Comparison of ENCODE assay signal across 9 mouse cellular contexts in the genomic region with DNA sequence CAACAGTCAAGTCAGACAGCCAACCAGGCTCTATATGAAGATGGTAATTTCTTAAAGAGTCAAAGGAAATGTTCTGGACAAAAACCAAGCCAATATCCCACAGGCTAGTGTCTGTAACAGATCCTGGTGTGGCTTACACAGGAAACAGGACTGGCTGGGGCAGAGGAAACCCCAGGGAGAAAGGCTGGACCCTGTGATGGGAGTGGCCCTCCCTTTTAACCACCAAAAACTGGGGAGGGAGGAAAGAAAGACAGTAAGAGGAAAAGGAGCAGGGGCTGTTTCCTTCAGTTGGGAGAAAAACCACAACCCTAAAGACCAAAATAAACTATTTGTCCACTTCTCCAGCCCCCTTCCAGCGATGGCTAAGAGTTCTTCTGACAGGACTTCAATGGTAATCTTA. TPM values are rescaled to one million over a fixed set of nuclear protein-coding genes. Genes with fewer than 3 reads are reported as not detected.
DNase-seq lines count a peak whose midpoint lies in the region; ATAC-seq and TF ChIP-seq lines count a peak whose summit lies in the region.
"Had no signal": no experiment of that assay in that cellular context is flagged by ENCODE, and none has a peak within 500 bp of the region (broad histone marks: within the 10 kb centered on the region; RNA-seq: fewer than 3 reads in every experiment).

No protein-coding gene starts in this region.

- no peak for DNase-seq in kidney, adult 11 months
- no peak for DNase-seq in embryonic facial prominence, embryonic 11.5 days (ENCODE audit: low spot score)
- DNase-seq in midbrain, postnatal 0 days (ENCODE audit: low spot score) = no peak
- no peak for DNase-seq in spleen, adult 12 weeks (ENCODE audit: low spot score)
- DNase-seq in urinary bladder, postnatal 14 days (ENCODE audit: low spot score) = no peak

- H3K4me1 ChIP-seq in kidney, embryonic 16.5 days (ENCODE audit: insufficient read depth, low read length) = peaks cover 89% of the 10 kb centered on the region
- H3K4me1 ChIP-seq in embryonic facial prominence, embryonic 11.5 days (ENCODE audit: control insufficient read depth, insufficient read depth, low read length) = peaks cover 17% of the 10 kb centered on the region; the same call in 1 of the 2 replicates
- peaks cover 70% of the 10 kb centered on the region for H3K4me1 ChIP-seq in hindbrain, embryonic 15.5 days (replicated peaks)
- H3K4me1 ChIP-seq in midbrain, postnatal 0 days (ENCODE audit: insufficient read depth, low read length) = peaks cover 33% of the 10 kb centered on the region; the same call in 1 of the 2 replicates

- ATAC-seq in kidney, embryonic 16.5 days (ENCODE audit: low FRiP score, low TSS enrichment) = no peak
- no peak for ATAC-seq in embryonic facial prominence, embryonic 11.5 days (replicated peaks; ENCODE audit: insufficient number of reproducible peaks, low FRiP score, low TSS enrichment, low read depth)
- no peak for ATAC-seq in hindbrain, embryonic 15.5 days (ENCODE audit: low FRiP score, low read depth)
- ATAC-seq in midbrain, postnatal 0 days (ENCODE audit: low FRiP score) = no peak
- no peak for ATAC-seq in megakaryocyte-erythroid progenitor cell, adult 5-6 weeks (replicated peaks; ENCODE audit: low FRiP score, low TSS enrichment, poor library complexity, severe bottlenecking)

- no peaks in the 10 kb centered on the region for H3K27me3 ChIP-seq in kidney, embryonic 16.5 days (ENCODE audit: insufficient read depth, low read length)
- H3K27me3 ChIP-seq in embryonic facial prominence, embryonic 11.5 days (ENCODE audit: control insufficient read depth, insufficient read depth, low read length) = no peaks in the 10 kb centered on the region
- H3K27me3 ChIP-seq in hindbrain, embryonic 15.5 days = no peaks in the 10 kb centered on the region
- H3K27me3 ChIP-seq in midbrain, postnatal 0 days (ENCODE audit: insufficient read depth, low read length) = no peaks in the 10 kb centered on the region

- no peaks in the 10 kb centered on the region for H3K9me3 ChIP-seq in kidney, embryonic 16.5 days (ENCODE audit: low read length)
- H3K9me3 ChIP-seq in embryonic facial prominence, embryonic 11.5 days (replicated peaks; ENCODE audit: control insufficient read depth, low read length) = no peaks in the 10 kb centered on the region
- H3K9me3 ChIP-seq in hindbrain, embryonic 15.5 days = no peaks in the 10 kb centered on the region
- no peaks in the 10 kb centered on the region for H3K9me3 ChIP-seq in midbrain, postnatal 0 days (ENCODE audit: low read length)
- H3K9me3 ChIP-seq: G1E had no signal

- no peak overlapping the region for H3K4me2 ChIP-seq in kidney, embryonic 16.5 days (replicated peaks; ENCODE audit: low read depth, low read length)
- no peak overlapping the region for H3K4me2 ChIP-seq in embryonic facial prominence, embryonic 11.5 days (ENCODE audit: low read depth, low read length)
- no peak overlapping the region for H3K4me2 ChIP-seq in hindbrain, embryonic 15.5 days
- H3K4me2 ChIP-seq in midbrain, postnatal 0 days (ENCODE audit: low read depth, low read length, poor library complexity, severe bottlenecking) = no peak overlapping the region

- H3K27ac ChIP-seq in kidney, embryonic 16.5 days (ENCODE audit: low read length) = peak overlapping the region; percentile 88
- H3K27ac ChIP-seq in embryonic facial prominence, embryonic 11.5 days (replicated peaks; ENCODE audit: low read depth, low read length) = peak overlapping the region; percentile 83; the same call in 1 of the 2 replicates
- H3K27ac ChIP-seq in hindbrain, embryonic 15.5 days (replicated peaks) = peak overlapping the region; percentile 87
- peak overlapping the region; percentile 74 for H3K27ac ChIP-seq in midbrain, postnatal 0 days (ENCODE audit: low read depth, low read length)

- no peak for TF ChIP-seq CTCF in midbrain, postnatal 0 days (IDR thresholded peaks at IDR 0.05)

- no peak overlapping the region for H3K4me3 ChIP-seq in kidney, embryonic 16.5 days (ENCODE audit: low read length)
- H3K4me3 ChIP-seq in embryonic facial prominence, embryonic 11.5 days (ENCODE audit: low read depth, low read length) = no peak overlapping the region
- no peak overlapping the region for H3K4me3 ChIP-seq in hindbrain, embryonic 15.5 days
- H3K4me3 ChIP-seq in midbrain, postnatal 0 days (ENCODE audit: low read depth, low read length) = no peak overlapping the region

- no peak overlapping the region for H3K9ac ChIP-seq in kidney, embryonic 16.5 days (replicated peaks; ENCODE audit: low read length)
- H3K9ac ChIP-seq in embryonic facial prominence, embryonic 11.5 days (replicated peaks; ENCODE audit: low read length) = no peak overlapping the region
- H3K9ac ChIP-seq in hindbrain, embryonic 15.5 days = no peak overlapping the region
- no peak overlapping the region for H3K9ac ChIP-seq in midbrain, postnatal 0 days (replicated peaks; ENCODE audit: low read length, poor library complexity, severe bottlenecking)

- H3K36me3 ChIP-seq in kidney, embryonic 16.5 days (ENCODE audit: insufficient read depth, low read length) = no peaks in the 10 kb centered on the region
- no peaks in the 10 kb centered on the region for H3K36me3 ChIP-seq in embryonic facial prominence, embryonic 11.5 days (replicated peaks; ENCODE audit: control insufficient read depth, insufficient read depth, low read depth, low read length)
- H3K36me3 ChIP-seq in hindbrain, embryonic 15.5 days = no peaks in the 10 kb centered on the region
- H3K36me3 ChIP-seq in midbrain, postnatal 0 days (ENCODE audit: insufficient read depth, low read length) = no peaks in the 10 kb centered on the region

- WGBS in kidney, embryonic 16.5 days = 63% methylated on average over 1 of the region's 1 CpGs
- WGBS in embryonic facial prominence, embryonic 11.5 days = 44% methylated on average over 1 of the region's 1 CpGs
- 67% methylated on average over 1 of the region's 1 CpGs for WGBS in hindbrain, embryonic 15.5 days
- 55% methylated on average over 1 of the region's 1 CpGs for WGBS in midbrain, postnatal 0 days

RNA-seq across cellular contexts. Expression of a gene that starts 11.5 kb away (rescaled TPM):
- polyA plus RNA-seq in kidney, embryonic 16.5 days (2015; fragmentation: Nextera tagmentation; extraction: Ambion mirVana) = 138 and 144 TPM in 2 replicates
- 92.5 and 95.0 TPM in 2 replicates for polyA plus RNA-seq in embryonic facial prominence, embryonic 11.5 days (2014; fragmentation: Nextera tagmentation; extraction: Ambion mirVana)
- 61.1 and 61.7 TPM in 2 replicates for polyA plus RNA-seq in hindbrain, embryonic 15.5 days (2015; fragmentation: Nextera tagmentation; extraction: Ambion mirVana)
- total RNA-seq in midbrain, postnatal 0 days (2014; rRNA removed) = 31.2 and 31.8 TPM in 2 replicates
- polyA plus RNA-seq in midbrain, postnatal 0 days (2015; fragmentation: Nextera tagmentation; extraction: Ambion mirVana) = 28.3 and 31.3 TPM in 2 replicates
- total RNA-seq in megakaryocyte-erythroid progenitor cell, adult 5-6 weeks (2014; fragmentation: Nextera tagmentation) = 8.6 and 13.3 TPM in 2 replicates
- total RNA-seq in megakaryocyte-erythroid progenitor cell, adult 5-6 weeks (2017) = 9.3 and 12.9 TPM in 2 replicates

RNA-seq across cellular contexts. Expression of a gene that starts 58.4 kb away (rescaled TPM):
- polyA plus RNA-seq in kidney, embryonic 16.5 days (2015; fragmentation: Nextera tagmentation; extraction: Ambion mirVana) = 109 and 111 TPM in 2 replicates
- polyA plus RNA-seq in embryonic facial prominence, embryonic 11.5 days (2014; fragmentation: Nextera tagmentation; extraction: Ambion mirVana) = 33.1 and 42.1 TPM in 2 replicates
- 92.1 and 107 TPM in 2 replicates for polyA plus RNA-seq in hindbrain, embryonic 15.5 days (2015; fragmentation: Nextera tagmentation; extraction: Ambion mirVana)
- total RNA-seq in midbrain, postnatal 0 days (2014; rRNA removed) = 50.0 and 66.3 TPM in 2 replicates
- polyA plus RNA-seq in midbrain, postnatal 0 days (2015; fragmentation: Nextera tagmentation; extraction: Ambion mirVana) = 110 and 124 TPM in 2 replicates
- total RNA-seq in megakaryocyte-erythroid progenitor cell, adult 5-6 weeks (2014; fragmentation: Nextera tagmentation) = 29.9 and 70.4 TPM in 2 replicates
- 73.6 and 75.3 TPM in 2 replicates for total RNA-seq in megakaryocyte-erythroid progenitor cell, adult 5-6 weeks (2017)
